Mouse (Mus musculus): ENCODE measurements around the gene Nr3c2. TPM values are rescaled to one million over a fixed set of nuclear protein-coding genes. Genes with fewer than 3 reads are reported as not detected.

The Nr3c2 gene
- polyA plus RNA-seq, 1 experiment from 2014 or later, result 2.8 TPM

GRCm38 (mm10) chr8:77256450-77257084, 357.3 kb downstream of the Nr3c2 start:
- Histone ChIP-seq H3K36me3 (ENCODE audit: control insufficient read depth, insufficient read depth, low read length) (no peaks in the 10 kb centered on the region; the same call in 1 of the 2 replicates), H3K4me2 (ENCODE audit: low read depth, low read length) (no peak overlapping the region), H3K9ac (ENCODE audit: low read length) (no peak overlapping the region), H3K27ac (ENCODE audit: low read length) (no peak overlapping the region), H3K9me3 (replicated peaks; ENCODE audit: control insufficient read depth, low read length) (no peaks in the 10 kb centered on the region), H3K4me3 (replicated peaks; ENCODE audit: low read length) (no peak overlapping the region), H3K27me3 (ENCODE audit: control insufficient read depth, insufficient read depth, low read length) (no peaks in the 10 kb centered on the region), H3K4me1 (ENCODE audit: control insufficient read depth, insufficient read depth, low read length) (no peaks in the 10 kb centered on the region)
- 89% methylated on average over 5 of the region's 5 CpGs for WGBS
- ATAC-seq (ENCODE audit: insufficient read depth, low FRiP score), result no peak

GRCm38 (mm10) chr8:77257085-77257451, 357.8 kb downstream of the Nr3c2 start:
- H3K9ac ChIP-seq (ENCODE audit: low read length), result no peak overlapping the region
- no peaks in the 10 kb centered on the region for H3K9me3 ChIP-seq (replicated peaks; ENCODE audit: control insufficient read depth, low read length)
- WGBS, result 94% methylated on average over 12 of the region's 12 CpGs
- no peak overlapping the region for H3K27ac ChIP-seq (ENCODE audit: low read length)
- no peaks in the 10 kb centered on the region for H3K4me1 ChIP-seq (ENCODE audit: control insufficient read depth, insufficient read depth, low read length)
- no peak overlapping the region for H3K4me2 ChIP-seq (ENCODE audit: low read depth, low read length)
- H3K27me3 ChIP-seq (ENCODE audit: control insufficient read depth, insufficient read depth, low read length), result no peaks in the 10 kb centered on the region
- H3K4me3 ChIP-seq (replicated peaks; ENCODE audit: low read length), result no peak overlapping the region
- no peak for ATAC-seq (ENCODE audit: insufficient read depth, low FRiP score)
- H3K36me3 ChIP-seq (ENCODE audit: control insufficient read depth, insufficient read depth, low read length), result no peaks in the 10 kb centered on the region; the same call in 1 of the 2 replicates

- WGBS, result 78% methylated on average over 6 of the region's 6 CpGs
- Histone ChIP-seq H3K27ac (ENCODE audit: low read length) (no peak overlapping the region), H3K4me2 (ENCODE audit: low read depth, low read length) (no peak overlapping the region), H3K27me3 (ENCODE audit: control insufficient read depth, insufficient read depth, low read length) (no peaks in the 10 kb centered on the region), H3K4me3 (replicated peaks; ENCODE audit: low read length) (no peak overlapping the region), H3K36me3 (ENCODE audit: control insufficient read depth, insufficient read depth, low read length) (no peaks in the 10 kb centered on the region; the same call in 1 of the 2 replicates), H3K9ac (ENCODE audit: low read length) (no peak overlapping the region), H3K4me1 (ENCODE audit: control insufficient read depth, insufficient read depth, low read length) (0 out of 2 replicates have a peak, but pooled peaks cover 2% of the 10 kb centered on the region), H3K9me3 (replicated peaks; ENCODE audit: control insufficient read depth, low read length) (no peaks in the 10 kb centered on the region)
- ATAC-seq (ENCODE audit: insufficient read depth, low FRiP score), result peak; percentile 54; the same call in 1 of the 2 replicates
Observed at GRCm38 (mm10) chr8:77261215-77261614, 362.0 kb downstream of the Nr3c2 start.

GRCm38 (mm10) chr8:77262216-77263009, 363.2 kb downstream of the Nr3c2 start:
- no peak for ATAC-seq (ENCODE audit: insufficient read depth, low FRiP score)
- H3K9ac ChIP-seq (ENCODE audit: low read length), result no peak overlapping the region
- WGBS, result 62% methylated on average over 12 of the region's 12 CpGs
- no peaks in the 10 kb centered on the region for H3K9me3 ChIP-seq (replicated peaks; ENCODE audit: control insufficient read depth, low read length)
- H3K4me2 ChIP-seq (ENCODE audit: low read depth, low read length), result no peak overlapping the region
- no peaks in the 10 kb centered on the region; the same call in 1 of the 2 replicates for H3K36me3 ChIP-seq (ENCODE audit: control insufficient read depth, insufficient read depth, low read length)
- 0 out of 2 replicates have a peak, but pooled peaks cover 2% of the 10 kb centered on the region for H3K4me1 ChIP-seq (ENCODE audit: control insufficient read depth, insufficient read depth, low read length)
- H3K27ac ChIP-seq (ENCODE audit: low read length), result peak overlapping the region; percentile 56; the same call in 1 of the 2 replicates
- H3K27me3 ChIP-seq (ENCODE audit: control insufficient read depth, insufficient read depth, low read length), result no peaks in the 10 kb centered on the region
- H3K4me3 ChIP-seq (replicated peaks; ENCODE audit: low read length), result no peak overlapping the region

- peak; percentile 18; the same call in 1 of the 2 replicates for ATAC-seq (ENCODE audit: insufficient read depth, low FRiP score)
- no peak overlapping the region for H3K4me3 ChIP-seq (replicated peaks; ENCODE audit: low read length)
- H3K27ac ChIP-seq (ENCODE audit: low read length), result peak overlapping the region; percentile 13; the same call in 1 of the 2 replicates
- WGBS, result 29% methylated on average over 1 of the region's 1 CpGs
- no peak overlapping the region for H3K9ac ChIP-seq (ENCODE audit: low read length)
- no peaks in the 10 kb centered on the region for H3K27me3 ChIP-seq (ENCODE audit: control insufficient read depth, insufficient read depth, low read length)
- H3K9me3 ChIP-seq (replicated peaks; ENCODE audit: control insufficient read depth, low read length), result no peaks in the 10 kb centered on the region
- H3K4me1 ChIP-seq (ENCODE audit: control insufficient read depth, insufficient read depth, low read length), result peaks cover 5% of the 10 kb centered on the region; the same call in 1 of the 2 replicates
- no peak overlapping the region for H3K4me2 ChIP-seq (ENCODE audit: low read depth, low read length)
- H3K36me3 ChIP-seq (ENCODE audit: control insufficient read depth, insufficient read depth, low read length), result peaks cover 11% of the 10 kb centered on the region; the same call in 1 of the 2 replicates
Observed at GRCm38 (mm10) chr8:77267941-77268405, 368.7 kb downstream of the Nr3c2 start.

- peaks cover 5% of the 10 kb centered on the region; the same call in 1 of the 2 replicates for H3K4me1 ChIP-seq (ENCODE audit: control insufficient read depth, insufficient read depth, low read length)
- no peak overlapping the region for H3K9ac ChIP-seq (ENCODE audit: low read length)
- H3K27ac ChIP-seq (ENCODE audit: low read length), result no peak overlapping the region
- no peak for ATAC-seq (ENCODE audit: insufficient read depth, low FRiP score)
- no peak overlapping the region for H3K4me3 ChIP-seq (replicated peaks; ENCODE audit: low read length)
- 88% methylated on average over 6 of the region's 6 CpGs for WGBS
- no peak overlapping the region for H3K4me2 ChIP-seq (ENCODE audit: low read depth, low read length)
- no peaks in the 10 kb centered on the region for H3K27me3 ChIP-seq (ENCODE audit: control insufficient read depth, insufficient read depth, low read length)
- no peaks in the 10 kb centered on the region for H3K9me3 ChIP-seq (replicated peaks; ENCODE audit: control insufficient read depth, low read length)
- H3K36me3 ChIP-seq (ENCODE audit: control insufficient read depth, insufficient read depth, low read length), result peaks cover 11% of the 10 kb centered on the region; the same call in 1 of the 2 replicates
Observed at GRCm38 (mm10) chr8:77272136-77272535, 372.9 kb downstream of the Nr3c2 start.

GRCm38 (mm10) chr8:77275571-77275970, 376.3 kb downstream of the Nr3c2 start:
- Histone ChIP-seq H3K27me3 (ENCODE audit: control insufficient read depth, insufficient read depth, low read length) (no peaks in the 10 kb centered on the region), H3K27ac (ENCODE audit: low read length) (no peak overlapping the region), H3K4me2 (ENCODE audit: low read depth, low read length) (no peak overlapping the region), H3K9ac (ENCODE audit: low read length) (no peak overlapping the region), H3K4me1 (ENCODE audit: control insufficient read depth, insufficient read depth, low read length) (no peaks in the 10 kb centered on the region), H3K36me3 (ENCODE audit: control insufficient read depth, insufficient read depth, low read length) (peaks cover 3% of the 10 kb centered on the region; the same call in 1 of the 2 replicates), H3K4me3 (replicated peaks; ENCODE audit: low read length) (no peak overlapping the region), H3K9me3 (replicated peaks; ENCODE audit: control insufficient read depth, low read length) (no peaks in the 10 kb centered on the region)
- ATAC-seq (ENCODE audit: insufficient read depth, low FRiP score), result no peak
- 86% methylated on average over 5 of the region's 5 CpGs for WGBS

GRCm38 (mm10) chr8:77276827-77277226, 377.6 kb downstream of the Nr3c2 start:
- ATAC-seq (ENCODE audit: insufficient read depth, low FRiP score), result peak; percentile 47; the same call in 1 of the 2 replicates

GRCm38 (mm10) chr8:77278246-77278645, 379.0 kb downstream of the Nr3c2 start:
- WGBS, result 86% methylated on average over 4 of the region's 4 CpGs
- Histone ChIP-seq H3K4me2 (ENCODE audit: low read depth, low read length) (no peak overlapping the region), H3K9ac (ENCODE audit: low read length) (no peak overlapping the region), H3K27me3 (ENCODE audit: control insufficient read depth, insufficient read depth, low read length) (no peaks in the 10 kb centered on the region), H3K4me1 (ENCODE audit: control insufficient read depth, insufficient read depth, low read length) (peaks cover 2% of the 10 kb centered on the region; the same call in 1 of the 2 replicates), H3K36me3 (ENCODE audit: control insufficient read depth, insufficient read depth, low read length) (no peaks in the 10 kb centered on the region), H3K27ac (ENCODE audit: low read length) (no peak overlapping the region), H3K9me3 (replicated peaks; ENCODE audit: control insufficient read depth, low read length) (no peaks in the 10 kb centered on the region), H3K4me3 (replicated peaks; ENCODE audit: low read length) (no peak overlapping the region)
- no peak for ATAC-seq (ENCODE audit: insufficient read depth, low FRiP score)

More at GRCm38 (mm10) chr8:77276827-77277226, 377.6 kb downstream of the Nr3c2 start:
- Histone ChIP-seq H3K4me3 (replicated peaks; ENCODE audit: low read length) (no peak overlapping the region), H3K27me3 (ENCODE audit: control insufficient read depth, insufficient read depth, low read length) (no peaks in the 10 kb centered on the region), H3K36me3 (ENCODE audit: control insufficient read depth, insufficient read depth, low read length) (no peaks in the 10 kb centered on the region), H3K4me1 (ENCODE audit: control insufficient read depth, insufficient read depth, low read length) (0 out of 2 replicates have a peak, but pooled peaks cover 2% of the 10 kb centered on the region), H3K9ac (ENCODE audit: low read length) (no peak overlapping the region), H3K27ac (ENCODE audit: low read length) (no peak overlapping the region), H3K4me2 (ENCODE audit: low read depth, low read length) (no peak overlapping the region), H3K9me3 (replicated peaks; ENCODE audit: control insufficient read depth, low read length) (no peaks in the 10 kb centered on the region)
- WGBS, result 71% methylated on average over 10 of the region's 10 CpGs
